Mouse (Mus musculus): ENCODE data around the gene Nsmf. TPM values are rescaled to one million over a fixed set of nuclear protein-coding genes. Genes with fewer than 3 reads are reported as not detected.

Gene Nsmf
- 108 and 115 TPM in 2 replicates for polyA plus RNA-seq (2016; fragmentation: Nextera tagmentation; extraction: Ambion mirVana)

- Histone ChIP-seq H3K4me1 (peaks cover 14% of the 10 kb centered on the region), H3K4me2 (replicated peaks) (peak within 1 kb of the TSS; percentile 90), H3K27ac (peak within 1 kb of the TSS; percentile 35; the same call in 1 of the 2 replicates), H3K36me3 (peaks cover 27% of the 10 kb centered on the region), H3K9me3 (replicated peaks) (no peaks in the 10 kb centered on the region), H3K9ac (peak within 1 kb of the TSS; percentile 86), H3K4me3 (peak within 1 kb of the TSS; percentile 82), H3K27me3 (no peaks in the 10 kb centered on the region)
- ATAC-seq (ENCODE audit: low FRiP score): peak; percentile 90
- 4% methylated on average over 47 of the region's 47 CpGs for WGBS
Observed at GRCm38 (mm10) chr2:25054221-25055067, at the start of gene Nsmf. Gene Nsmf (plus strand): TSS chr2:25054355.

DNA sequence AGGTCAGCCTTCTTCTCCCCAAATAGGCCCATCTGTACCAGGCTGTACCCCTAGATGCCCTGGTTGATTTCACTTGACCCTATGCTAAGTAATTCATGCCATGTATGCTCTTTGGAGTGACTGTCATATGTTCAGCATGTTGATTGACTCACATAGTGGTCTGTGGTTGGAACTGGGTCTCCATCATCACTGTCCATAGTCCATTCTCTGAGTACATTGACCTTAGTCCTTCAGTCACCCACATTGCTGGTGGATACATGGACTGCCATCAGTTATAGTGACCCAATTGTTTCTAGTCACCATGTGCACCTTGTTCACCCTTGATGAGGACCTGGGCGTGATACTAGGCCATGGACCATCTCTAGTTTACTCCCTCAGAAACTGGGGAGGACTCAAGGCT, 47.4 kb upstream of the Nsmf start:
- Histone ChIP-seq H3K27me3 (no peaks in the 10 kb centered on the region), H3K4me1 (no peaks in the 10 kb centered on the region), H3K27ac (no peak overlapping the region), H3K4me2 (replicated peaks) (no peak overlapping the region), H3K4me3 (no peak overlapping the region), H3K36me3 (no peaks in the 10 kb centered on the region), H3K9me3 (replicated peaks) (no peaks in the 10 kb centered on the region), H3K9ac (no peak overlapping the region)
- 89% methylated on average over 1 of the region's 1 CpGs for WGBS
- ATAC-seq (ENCODE audit: low FRiP score): no peak

DNA sequence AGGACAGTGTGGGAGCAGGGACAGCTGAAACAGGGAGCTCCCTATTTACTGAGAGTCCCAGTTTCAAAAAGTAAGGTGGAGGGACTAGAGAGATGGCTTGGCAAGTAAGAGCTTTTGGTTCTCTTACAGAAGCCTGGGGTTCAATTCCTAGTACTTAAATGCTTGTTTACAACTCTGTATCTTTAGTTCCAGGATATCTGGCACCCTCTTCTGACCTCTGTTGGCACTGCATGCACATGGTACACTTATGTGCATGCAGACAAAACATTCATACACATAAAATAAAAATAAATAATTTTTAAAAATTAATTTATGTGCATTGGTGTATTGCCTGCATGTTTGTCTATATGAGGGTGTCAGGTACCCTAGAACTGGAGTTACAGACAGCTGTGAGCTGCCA, 45.9 kb upstream of the Nsmf start:
- Histone ChIP-seq H3K9ac (no peak overlapping the region), H3K4me1 (no peaks in the 10 kb centered on the region), H3K27me3 (no peaks in the 10 kb centered on the region), H3K9me3 (replicated peaks) (no peaks in the 10 kb centered on the region), H3K4me3 (no peak overlapping the region), H3K27ac (no peak overlapping the region), H3K4me2 (replicated peaks) (no peak overlapping the region), H3K36me3 (no peaks in the 10 kb centered on the region)
- ATAC-seq (ENCODE audit: low FRiP score): no peak

DNA sequence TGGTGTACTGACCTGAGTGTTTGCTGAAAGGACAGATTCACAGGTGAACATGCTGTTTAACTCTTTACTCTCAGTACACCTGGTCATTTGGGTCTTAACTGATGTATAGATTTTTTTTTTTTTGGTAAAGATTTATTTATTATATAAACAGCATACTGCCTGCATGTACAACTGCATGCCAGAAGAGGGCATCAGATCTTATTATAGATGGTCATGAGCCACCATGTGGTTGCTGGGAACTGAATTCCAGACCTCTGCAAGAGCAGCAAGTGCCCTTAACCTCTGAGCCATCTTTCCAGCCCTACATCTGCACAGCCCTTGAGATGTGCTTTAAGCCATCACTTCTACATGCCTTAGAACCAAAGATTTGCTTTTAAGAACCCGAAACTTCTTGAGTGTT, 31.5 kb upstream of the Nsmf start:
- Histone ChIP-seq H3K27ac (no peak overlapping the region), H3K9ac (no peak overlapping the region), H3K9me3 (replicated peaks) (no peaks in the 10 kb centered on the region), H3K4me3 (no peak overlapping the region), H3K27me3 (no peaks in the 10 kb centered on the region), H3K4me2 (replicated peaks) (no peak overlapping the region), H3K4me1 (no peaks in the 10 kb centered on the region), H3K36me3 (no peaks in the 10 kb centered on the region)
- no peak for ATAC-seq (ENCODE audit: low FRiP score)
- 91% methylated on average over 1 of the region's 1 CpGs for WGBS

DNA sequence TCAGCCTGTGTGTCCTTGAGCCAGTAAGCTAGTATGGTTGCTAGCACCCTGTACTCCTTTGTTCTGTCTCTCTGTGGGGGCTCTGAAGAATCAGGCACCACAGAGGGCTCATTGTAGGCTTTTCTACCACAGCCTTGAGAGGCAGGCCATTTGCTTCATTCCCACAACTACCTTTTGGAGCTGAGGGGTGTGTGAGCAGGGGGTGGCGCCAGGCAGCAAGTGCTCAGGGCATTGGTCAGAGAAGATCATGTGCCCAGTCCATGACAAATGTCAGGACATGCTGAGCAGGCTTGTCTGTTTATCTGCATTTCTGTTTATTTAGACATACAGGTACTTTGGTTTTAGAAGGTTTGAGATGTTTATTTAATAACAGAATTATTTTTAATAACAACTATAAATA, 29.0 kb upstream of the Nsmf start:
- H3K27ac ChIP-seq: no peak overlapping the region
- ATAC-seq (ENCODE audit: low FRiP score): no peak
- 91% methylated on average over 1 of the region's 1 CpGs for WGBS
- H3K9ac ChIP-seq: no peak overlapping the region
- H3K4me1 ChIP-seq: no peaks in the 10 kb centered on the region
- no peaks in the 10 kb centered on the region for H3K9me3 ChIP-seq (replicated peaks)
- H3K27me3 ChIP-seq: no peaks in the 10 kb centered on the region
- no peak overlapping the region for H3K4me3 ChIP-seq
- no peaks in the 10 kb centered on the region for H3K36me3 ChIP-seq
- H3K4me2 ChIP-seq (replicated peaks): no peak overlapping the region

DNA sequence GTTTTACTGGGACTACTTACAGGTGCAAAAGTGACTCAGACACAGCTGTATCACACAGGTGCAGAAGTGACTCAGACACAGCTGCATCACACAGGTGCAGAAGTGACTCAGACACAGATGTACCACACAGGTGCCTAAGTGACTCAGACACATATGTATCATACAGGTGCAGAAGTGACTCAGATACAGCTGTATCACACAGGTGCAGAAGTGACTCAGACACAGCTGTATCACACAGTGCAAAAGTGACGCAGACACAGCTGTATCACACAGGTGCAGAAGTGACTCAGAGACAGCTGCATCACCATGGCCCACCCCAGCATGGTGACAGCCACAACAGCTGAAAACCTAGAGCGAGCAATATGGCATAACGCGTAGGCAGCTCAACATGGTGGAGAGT, 19.2 kb upstream of the Nsmf start:
- 94% methylated on average over 4 of the region's 4 CpGs for WGBS
- ATAC-seq (ENCODE audit: low FRiP score): no peak
- no peak overlapping the region for H3K27ac ChIP-seq
- H3K27me3 ChIP-seq: no peaks in the 10 kb centered on the region
- no peak overlapping the region for H3K4me3 ChIP-seq
- no peak overlapping the region for H3K9ac ChIP-seq
- H3K36me3 ChIP-seq: no peaks in the 10 kb centered on the region
- H3K9me3 ChIP-seq (replicated peaks): no peaks in the 10 kb centered on the region
- H3K4me1 ChIP-seq: no peaks in the 10 kb centered on the region
- H3K4me2 ChIP-seq (replicated peaks): no peak overlapping the region

DNA sequence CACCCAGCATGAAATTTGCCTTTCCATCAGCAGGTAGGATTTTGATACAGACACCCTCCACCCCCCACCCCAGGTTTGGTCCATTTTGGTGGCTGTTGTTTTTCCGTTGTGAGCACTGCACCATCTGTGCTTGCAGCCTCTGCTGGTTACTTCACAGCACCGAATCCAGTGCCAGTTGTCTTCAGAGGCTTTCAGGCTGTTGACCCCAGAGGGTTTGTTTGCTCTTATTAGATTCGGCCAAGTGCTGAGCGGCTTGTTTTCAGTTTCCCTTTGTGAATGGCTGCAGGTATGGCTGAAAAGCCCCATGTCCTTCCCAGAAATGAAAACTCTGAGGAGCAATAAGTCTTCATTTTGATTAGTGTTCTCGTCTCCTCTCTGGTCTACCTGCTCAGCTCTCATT, 14.1 kb upstream of the Nsmf start:
- 89% methylated on average over 5 of the region's 5 CpGs for WGBS
- H3K4me1 ChIP-seq: no peaks in the 10 kb centered on the region
- H3K9ac ChIP-seq: no peak overlapping the region
- no peaks in the 10 kb centered on the region for H3K9me3 ChIP-seq (replicated peaks)
- no peak overlapping the region for H3K4me3 ChIP-seq
- no peaks in the 10 kb centered on the region for H3K36me3 ChIP-seq
- H3K4me2 ChIP-seq (replicated peaks): no peak overlapping the region
- H3K27me3 ChIP-seq: no peaks in the 10 kb centered on the region
- ATAC-seq (ENCODE audit: low FRiP score): no peak
- no peak overlapping the region for H3K27ac ChIP-seq

GRCm38 (mm10) chr2:25050921-25051320, 3.2 kb upstream of the Nsmf start:
- Histone ChIP-seq H3K27me3 (no peaks in the 10 kb centered on the region), H3K4me3 (no peak overlapping the region), H3K9ac (no peak overlapping the region), H3K9me3 (replicated peaks) (no peaks in the 10 kb centered on the region), H3K36me3 (peaks cover 5% of the 10 kb centered on the region; the same call in 1 of the 2 replicates), H3K4me1 (peaks cover 13% of the 10 kb centered on the region), H3K4me2 (replicated peaks) (no peak overlapping the region), H3K27ac (no peak overlapping the region)
- ATAC-seq (ENCODE audit: low FRiP score): no peak
- 85% methylated on average over 7 of the region's 7 CpGs for WGBS

GRCm38 (mm10) chr2:25051450-25051849, 2.7 kb upstream of the Nsmf start:
- no peaks in the 10 kb centered on the region for H3K27me3 ChIP-seq
- no peak for ATAC-seq (ENCODE audit: low FRiP score)
- H3K9me3 ChIP-seq (replicated peaks): no peaks in the 10 kb centered on the region
- H3K4me3 ChIP-seq: no peak overlapping the region
- H3K36me3 ChIP-seq: peaks cover 6% of the 10 kb centered on the region; the same call in 1 of the 2 replicates
- H3K27ac ChIP-seq: no peak overlapping the region
- peaks cover 14% of the 10 kb centered on the region for H3K4me1 ChIP-seq
- no peak overlapping the region for H3K4me2 ChIP-seq (replicated peaks)
- WGBS: 84% methylated on average over 8 of the region's 8 CpGs
- no peak overlapping the region for H3K9ac ChIP-seq

GRCm38 (mm10) chr2:25053101-25053500, 1.1 kb upstream of the Nsmf start:
- H3K4me1 ChIP-seq: peaks cover 14% of the 10 kb centered on the region
- no peaks in the 10 kb centered on the region for H3K27me3 ChIP-seq
- ATAC-seq (ENCODE audit: low FRiP score): no peak
- H3K4me3 ChIP-seq: no peak overlapping the region
- H3K9ac ChIP-seq: no peak overlapping the region
- no peak overlapping the region for H3K4me2 ChIP-seq (replicated peaks)
- H3K36me3 ChIP-seq: peaks cover 17% of the 10 kb centered on the region
- H3K27ac ChIP-seq: no peak overlapping the region
- 89% methylated on average over 6 of the region's 6 CpGs for WGBS
- no peaks in the 10 kb centered on the region for H3K9me3 ChIP-seq (replicated peaks)

GRCm38 (mm10) chr2:25055068-25055405, 882 bp downstream of the Nsmf start:
- 47% methylated on average over 2 of the region's 2 CpGs for WGBS
- ATAC-seq (ENCODE audit: low FRiP score): peak; percentile 30
- no peak overlapping the region for H3K27ac ChIP-seq
- H3K4me3 ChIP-seq: peak overlapping the region; percentile 82
- H3K9me3 ChIP-seq (replicated peaks): no peaks in the 10 kb centered on the region
- no peaks in the 10 kb centered on the region for H3K27me3 ChIP-seq
- H3K9ac ChIP-seq: peak overlapping the region; percentile 86
- peaks cover 33% of the 10 kb centered on the region for H3K36me3 ChIP-seq
- peaks cover 14% of the 10 kb centered on the region for H3K4me1 ChIP-seq
- H3K4me2 ChIP-seq (replicated peaks): peak overlapping the region; percentile 90

DNA sequence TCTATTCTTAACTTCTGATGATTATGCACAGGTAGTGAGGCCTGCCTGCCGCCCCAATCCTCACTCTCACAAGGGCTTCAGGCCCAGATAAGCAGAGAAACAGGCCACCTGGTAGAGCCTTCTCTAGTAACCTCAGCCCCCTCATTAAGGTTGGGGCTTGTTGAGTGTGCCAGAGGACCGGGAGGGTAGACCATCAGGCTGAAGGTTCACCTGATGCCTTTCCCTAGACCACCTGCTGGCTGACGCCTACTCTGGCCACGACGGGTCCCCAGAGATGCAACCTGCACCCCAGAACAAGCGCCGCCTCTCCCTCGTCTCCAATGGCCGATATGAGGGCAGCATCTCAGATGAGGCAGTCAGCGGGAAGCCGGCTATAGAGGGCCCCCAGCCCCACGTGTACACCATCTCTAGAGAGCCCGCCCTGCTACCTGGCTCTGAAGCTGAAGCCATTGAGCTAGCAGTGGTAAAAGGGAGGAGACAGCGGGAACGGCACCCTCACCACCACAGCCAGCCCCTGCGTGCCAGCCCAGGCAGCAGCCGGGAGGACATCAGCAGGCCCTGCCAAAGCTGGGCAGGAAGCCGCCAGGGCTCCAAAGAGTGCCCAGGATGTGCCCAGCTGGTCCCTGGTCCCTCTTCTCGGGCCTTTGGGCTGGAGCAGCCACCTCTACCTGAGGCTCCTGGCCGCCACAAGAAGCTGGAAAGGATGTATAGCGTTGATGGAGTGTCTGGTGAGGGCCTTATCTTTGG, 1.4 kb downstream of the Nsmf start:
- no peak overlapping the region for H3K27ac ChIP-seq
- H3K9me3 ChIP-seq (replicated peaks): no peaks in the 10 kb centered on the region
- peaks cover 39% of the 10 kb centered on the region for H3K36me3 ChIP-seq
- peak overlapping the region; percentile 90 for H3K4me2 ChIP-seq (replicated peaks)
- H3K9ac ChIP-seq: peak overlapping the region; percentile 86
- 0 out of 2 replicates have a peak, but pooled peaks have one; percentile 3 for ATAC-seq (ENCODE audit: low FRiP score)
- H3K27me3 ChIP-seq: no peaks in the 10 kb centered on the region
- peaks cover 14% of the 10 kb centered on the region for H3K4me1 ChIP-seq
- peak overlapping the region; percentile 82 for H3K4me3 ChIP-seq
- 89% methylated on average over 21 of the region's 21 CpGs for WGBS
